ENCODE assay signal across 2 mouse cellular contexts in genomic region chr1:91539704-91540270, GRCm38 (mm10).
TF ChIP-seq lines count a peak whose summit lies in the region.

No protein-coding gene starts in this region.

TF ChIP-seq in CH12.LX, 34 proteins besides CTCF, POLR2A, EP300 and RAD21 (continued from another document):
- no peak for TF ChIP-seq E2F4 (IDR thresholded peaks at IDR 0.05; ENCODE audit: insufficient replicate concordance, low read depth, low read length)

TF ChIP-seq in MEL, 35 proteins besides CTCF, POLR2A, EP300 and RAD21 (continued from another document):
- peak; percentile 78 for TF ChIP-seq TAL1 (IDR thresholded peaks at IDR 0.05; ENCODE audit: low read length)
- no peak for TF ChIP-seq CHD2 (IDR thresholded peaks at IDR 0.05; ENCODE audit: low read length)
- TF ChIP-seq GABPA (IDR thresholded peaks at IDR 0.05; ENCODE audit: low read depth, low read length) = no peak
- TF ChIP-seq MYB (IDR thresholded peaks at IDR 0.05; ENCODE audit: low read depth, low read length) = peak; percentile 18; the same call in 1 of the 2 replicates
- TF ChIP-seq ETS1 (IDR thresholded peaks at IDR 0.05; ENCODE audit: low read depth, low read length) = peak; percentile 91
- TF ChIP-seq ZMIZ1 (IDR thresholded peaks at IDR 0.05; ENCODE audit: low read depth, low read length) = 0 out of 2 replicates have a peak, but pooled peaks have one; percentile 5
- TF ChIP-seq RCOR1 (IDR thresholded peaks at IDR 0.05; ENCODE audit: low read depth, low read length) = peak; percentile 66
- TF ChIP-seq ZKSCAN1 (IDR thresholded peaks at IDR 0.05; ENCODE audit: low read depth, low read length) = peak; percentile 83
- no peak for TF ChIP-seq ZNF384 (IDR thresholded peaks at IDR 0.05; ENCODE audit: low read depth, low read length)
- no peak; the same call in 1 of the 2 replicates for TF ChIP-seq JUND (IDR thresholded peaks at IDR 0.05; ENCODE audit: low read depth, low read length)
- 0 out of 2 replicates have a peak, but pooled peaks have one; percentile 17 for TF ChIP-seq MEF2A (IDR thresholded peaks at IDR 0.05; ENCODE audit: extremely low read depth, insufficient replicate concordance, low read depth, low read length, poor library complexity, severe bottlenecking)
- no peak for TF ChIP-seq E2F4 (IDR thresholded peaks at IDR 0.05; ENCODE audit: borderline replicate concordance, low read depth, low read length)
- peak; percentile 76 for TF ChIP-seq MXI1 (IDR thresholded peaks at IDR 0.05; ENCODE audit: low read depth, low read length)
- peak; percentile 53; the same call in 1 of the 2 replicates for TF ChIP-seq USF1 (IDR thresholded peaks at IDR 0.05; ENCODE audit: low read depth, low read length)
- TF ChIP-seq TBP (IDR thresholded peaks at IDR 0.05; ENCODE audit: low read depth, low read length) = peak; percentile 7; the same call in 1 of the 2 replicates
- peak; percentile 99 for TF ChIP-seq BHLHE40 (IDR thresholded peaks at IDR 0.05; ENCODE audit: borderline replicate concordance, low read depth, low read length)
- peak; percentile 70 for TF ChIP-seq GATA1 (IDR thresholded peaks at IDR 0.05; ENCODE audit: low read depth, low read length)
- TF ChIP-seq POLR2AphosphoS5 (IDR thresholded peaks at IDR 0.05; ENCODE audit: borderline replicate concordance, low read depth, low read length) = peak; percentile 83
- no peak for TF ChIP-seq HCFC1 (IDR thresholded peaks at IDR 0.05; ENCODE audit: low read depth, low read length)
- TF ChIP-seq SMC3 (IDR thresholded peaks at IDR 0.05; ENCODE audit: low read depth, low read length) = 0 out of 2 replicates have a peak, but pooled peaks have one; percentile 15
- peak; percentile 90 for TF ChIP-seq TCF12 (IDR thresholded peaks at IDR 0.05; ENCODE audit: low read depth, low read length)
- 0 out of 2 replicates have a peak, but pooled peaks have one; percentile 41 for TF ChIP-seq UBTF (IDR thresholded peaks at IDR 0.05; ENCODE audit: borderline replicate concordance, insufficient read depth, low read depth, low read length)
- peak; percentile 4; the same call in 1 of the 2 replicates for TF ChIP-seq KAT2A (conservative IDR thresholded peaks at IDR 0.05; ENCODE audit: low read depth, low read length)
- no peak; the same call in 1 of the 2 replicates for TF ChIP-seq NELFE (IDR thresholded peaks at IDR 0.05; ENCODE audit: low read depth, low read length)
- TF ChIP-seq ZC3H11A (IDR thresholded peaks at IDR 0.05; ENCODE audit: low read depth, low read length) = no peak
- peak; percentile 66 for TF ChIP-seq SIN3A (IDR thresholded peaks at IDR 0.05; ENCODE audit: low read length)
- no peak; the same call in 1 of the 2 replicates for TF ChIP-seq MAFK (IDR thresholded peaks at IDR 0.05; ENCODE audit: borderline replicate concordance, low read depth, low read length)
TF ChIP-seq in MEL: peak in this region for 24.
